Mouse (Mus musculus): ENCODE measurements around the gene Ubac2.

Ubac2 gene

DNA sequence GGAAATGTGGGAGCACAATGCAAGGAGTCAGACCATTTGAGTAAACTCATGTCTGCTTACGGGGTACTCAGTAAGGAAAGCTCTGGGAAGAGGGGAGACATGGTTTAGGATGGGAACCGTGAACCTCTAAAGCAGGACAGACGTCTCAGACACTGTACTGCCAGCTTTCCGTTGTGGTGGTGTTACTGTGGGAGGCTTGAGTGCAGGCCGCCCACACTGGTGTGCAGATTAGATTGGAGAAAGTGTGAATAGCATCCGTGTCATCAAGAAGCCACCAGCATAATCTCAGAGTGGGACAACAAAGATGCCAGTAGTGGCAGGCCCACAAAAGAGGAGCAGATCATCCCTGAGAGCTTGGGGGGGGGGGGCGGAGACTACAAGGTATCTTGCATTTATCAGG, 123.8 kb downstream of the Ubac2 start:
- DNase-seq (ENCODE audit: low spot score in 2 of 2): no peak

DNA sequence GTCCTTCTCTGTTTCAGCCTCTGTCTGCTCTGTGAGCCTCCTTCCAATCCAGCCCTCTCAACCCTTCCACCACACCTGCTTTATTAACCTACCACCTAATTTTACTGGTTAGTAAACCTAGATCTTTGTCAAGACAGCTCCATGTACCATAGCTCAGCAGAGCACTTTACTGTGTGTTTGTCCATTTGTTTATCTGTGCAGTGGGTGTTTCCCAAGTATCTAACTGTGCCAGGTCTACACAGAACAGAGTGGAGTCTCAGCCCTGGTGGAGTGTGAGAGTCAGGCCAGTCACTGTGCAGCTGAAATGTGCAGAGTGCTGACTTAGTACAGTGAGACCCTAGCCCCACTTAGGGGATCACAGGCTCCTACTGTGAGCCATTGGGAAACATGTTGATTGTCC, 125.4 kb downstream of the Ubac2 start:
- no peak for DNase-seq (ENCODE audit: low spot score in 2 of 2)

DNA sequence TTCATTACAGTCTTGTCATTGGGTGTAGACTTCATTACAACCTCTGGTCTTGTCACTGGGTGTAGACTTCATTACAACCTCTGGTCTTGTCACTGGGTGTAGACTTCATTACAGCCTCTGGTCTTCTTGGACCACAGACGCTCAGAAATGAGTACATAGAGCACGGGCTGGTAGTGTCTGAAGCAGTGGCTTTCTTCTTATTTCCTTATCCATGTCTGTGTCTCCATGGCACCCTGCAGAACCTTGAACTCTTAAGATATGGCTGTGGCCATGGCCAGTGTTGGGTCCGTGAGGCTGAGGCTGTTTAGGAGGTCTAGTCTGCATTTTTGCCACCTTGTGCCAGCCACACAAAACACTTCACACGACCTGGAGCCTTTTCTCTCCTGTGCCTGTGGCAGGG, 129.8 kb downstream of the Ubac2 start:
- no peak for DNase-seq (ENCODE audit: low spot score in 2 of 2)

DNA sequence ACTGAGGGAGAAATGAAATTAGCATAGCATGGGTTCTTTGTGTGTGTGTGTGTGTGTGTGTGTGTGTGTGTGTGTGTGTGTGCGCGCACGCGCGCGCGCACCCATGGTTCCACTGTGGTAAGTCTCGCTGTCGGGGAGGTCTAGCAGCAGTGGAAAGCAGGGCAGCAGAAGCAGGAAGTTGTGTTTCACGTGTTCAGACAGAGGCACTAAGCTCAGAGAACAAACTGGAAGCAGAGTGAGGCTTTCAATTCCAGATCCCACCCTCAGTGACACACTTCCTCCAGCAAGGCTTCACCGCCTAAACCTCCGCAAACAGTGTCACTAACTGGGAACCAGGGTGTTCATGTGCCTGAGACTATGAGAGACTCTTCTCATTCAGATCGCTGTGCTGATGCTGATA, 131.1 kb downstream of the Ubac2 start:
- DNase-seq (ENCODE audit: low spot score in 2 of 2): no peak

DNA sequence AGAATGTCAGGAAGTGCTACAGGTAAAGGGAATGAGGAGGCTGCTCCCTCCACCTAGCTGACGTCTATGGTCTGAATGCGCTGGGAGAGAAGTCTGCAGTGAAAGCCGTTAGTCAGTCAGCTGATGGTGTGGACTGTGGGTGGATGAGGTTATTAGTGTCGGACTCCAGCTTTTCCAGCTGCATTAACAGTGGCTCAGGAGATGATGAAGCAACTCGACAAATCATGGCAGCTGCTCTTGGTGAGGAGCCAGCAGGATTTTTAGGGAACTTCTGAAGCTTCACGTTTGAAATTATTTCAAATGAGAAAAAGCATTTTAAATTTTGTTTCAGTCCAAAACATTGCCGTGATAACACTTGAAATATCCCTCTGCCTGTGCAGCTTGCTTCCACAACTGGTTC, 131.9 kb downstream of the Ubac2 start:
- DNase-seq (ENCODE audit: low spot score in 2 of 2): no peak

DNA sequence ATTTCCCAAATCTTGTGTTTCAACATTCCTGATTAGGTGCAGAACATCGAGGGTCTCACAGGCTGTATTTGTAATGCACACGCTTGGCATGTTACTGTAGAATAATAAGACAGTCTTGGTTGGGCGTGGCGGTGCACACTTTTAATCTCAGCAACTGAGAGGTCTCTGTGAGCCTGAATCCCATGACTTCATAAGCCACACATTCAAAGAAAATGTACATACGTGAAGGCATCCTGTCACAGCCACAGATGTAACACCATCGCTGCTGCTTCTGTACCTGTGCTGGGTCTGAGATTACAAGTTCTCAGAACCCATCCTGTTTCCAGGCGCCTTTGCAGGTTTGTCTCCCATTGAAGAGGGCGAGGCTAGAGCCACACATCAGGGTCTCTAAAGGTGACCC, 133.3 kb downstream of the Ubac2 start:
- no peak for DNase-seq (ENCODE audit: low spot score in 2 of 2)

DNA sequence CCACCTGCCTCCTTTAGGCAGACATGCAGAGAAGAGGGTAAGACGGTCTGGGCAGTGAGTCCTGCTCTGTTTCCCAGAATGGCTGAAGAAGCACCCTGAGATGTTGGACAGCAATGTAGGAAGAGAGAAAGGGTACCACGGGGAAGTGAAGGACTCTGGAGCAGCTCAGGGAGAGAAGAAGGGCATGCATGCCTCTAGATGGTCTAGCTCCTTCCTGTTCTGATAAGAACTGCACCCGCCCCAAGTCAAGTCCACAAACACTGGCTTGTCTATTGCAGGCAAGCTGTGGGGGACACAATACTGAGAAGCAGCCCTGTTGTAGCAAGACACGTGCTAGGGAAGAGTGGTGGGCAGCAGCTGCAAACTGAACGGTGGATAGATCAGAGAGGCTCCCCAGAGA, 133.8 kb downstream of the Ubac2 start:
- no peak for DNase-seq (ENCODE audit: low spot score in 2 of 2)

DNA sequence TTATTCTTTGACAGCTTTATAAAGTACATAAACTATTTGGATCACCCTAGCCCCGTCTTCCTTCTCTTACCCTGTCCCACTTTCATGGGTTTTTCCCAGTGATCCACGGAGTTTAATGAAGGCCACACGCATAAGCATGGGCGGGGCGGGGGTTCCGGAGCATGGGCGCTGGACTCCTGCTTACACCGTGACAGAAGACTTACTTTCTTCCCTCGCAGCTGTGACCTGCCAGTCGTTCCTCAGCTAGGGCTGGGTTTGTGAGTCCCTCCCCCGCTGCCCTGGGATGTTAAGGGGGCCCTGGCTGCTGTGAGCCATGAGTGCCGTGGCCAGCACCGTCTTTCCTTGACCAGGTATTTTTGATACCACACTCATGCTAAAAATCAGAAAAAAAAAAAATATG, 134.4 kb downstream of the Ubac2 start:
- no peak for DNase-seq (ENCODE audit: low spot score in 2 of 2)

DNA sequence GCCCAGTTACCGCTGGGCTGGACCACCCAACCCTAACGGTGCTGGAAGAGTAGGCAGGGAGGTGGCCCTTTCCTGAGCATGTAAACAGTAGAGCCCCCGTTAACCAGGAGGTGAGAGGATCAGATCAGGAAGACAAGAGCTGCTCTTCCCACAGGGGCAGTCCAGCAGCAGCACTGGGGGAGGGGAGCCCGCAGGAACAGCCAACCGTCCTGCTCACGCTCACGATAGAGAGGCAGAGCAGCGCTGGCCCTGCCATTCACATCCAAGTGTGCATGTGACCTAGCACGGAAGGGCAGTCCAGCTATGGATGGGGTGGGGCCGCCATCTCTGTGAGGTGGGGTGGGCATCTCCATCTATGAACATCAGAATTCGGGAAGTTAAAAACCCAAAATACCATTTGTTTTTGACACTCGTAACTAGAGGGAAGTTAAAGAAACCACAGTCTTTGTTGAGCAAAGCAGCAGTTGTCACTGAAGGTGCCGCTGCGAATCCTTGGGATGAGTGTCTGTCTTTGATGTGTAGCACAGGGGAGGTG, 135.1 kb downstream of the Ubac2 start:
- no peak for DNase-seq (ENCODE audit: low spot score in 2 of 2)

DNA sequence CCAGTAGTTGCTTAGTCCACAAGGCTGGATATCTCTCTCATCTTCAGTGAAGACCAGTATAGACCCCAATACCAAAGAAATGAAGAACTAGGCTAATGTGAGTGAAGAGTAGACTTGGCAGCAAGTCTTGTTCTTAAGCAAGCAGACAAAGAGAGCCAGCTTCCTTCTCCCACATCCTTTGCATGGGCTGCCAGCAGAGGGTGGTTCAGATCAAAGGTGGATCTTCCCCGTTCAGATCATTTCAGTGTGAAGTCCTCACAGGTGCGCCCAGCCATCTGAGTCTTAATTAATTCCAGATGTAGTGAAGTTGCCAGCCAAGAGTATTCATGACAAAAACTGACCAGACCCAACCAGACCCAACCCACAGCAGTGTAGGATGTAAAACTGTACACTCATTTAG, 139.5 kb downstream of the Ubac2 start:
- no peak for DNase-seq (ENCODE audit: low spot score in 2 of 2)

DNA sequence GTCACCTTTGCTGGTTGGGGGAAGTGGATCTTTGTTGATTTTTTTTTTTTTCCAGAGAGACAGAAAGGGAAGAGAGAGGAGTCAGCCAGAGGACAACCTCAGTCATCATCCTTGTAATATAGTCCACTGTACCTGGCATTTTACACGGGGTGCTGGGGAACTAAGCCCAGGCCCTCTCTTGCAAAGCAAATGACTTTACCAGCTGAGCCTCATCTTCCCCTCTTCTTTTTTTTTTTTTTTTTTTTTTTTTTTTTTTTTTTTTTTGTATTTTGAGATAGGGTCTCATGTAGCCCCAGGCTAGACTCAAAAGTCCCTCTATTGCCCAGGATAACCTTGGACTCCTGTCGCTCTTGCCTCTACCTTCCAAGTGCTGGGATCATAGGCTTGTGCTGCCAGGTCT, 141.0 kb downstream of the Ubac2 start:
- DNase-seq (ENCODE audit: low spot score in 2 of 2): no peak

DNA sequence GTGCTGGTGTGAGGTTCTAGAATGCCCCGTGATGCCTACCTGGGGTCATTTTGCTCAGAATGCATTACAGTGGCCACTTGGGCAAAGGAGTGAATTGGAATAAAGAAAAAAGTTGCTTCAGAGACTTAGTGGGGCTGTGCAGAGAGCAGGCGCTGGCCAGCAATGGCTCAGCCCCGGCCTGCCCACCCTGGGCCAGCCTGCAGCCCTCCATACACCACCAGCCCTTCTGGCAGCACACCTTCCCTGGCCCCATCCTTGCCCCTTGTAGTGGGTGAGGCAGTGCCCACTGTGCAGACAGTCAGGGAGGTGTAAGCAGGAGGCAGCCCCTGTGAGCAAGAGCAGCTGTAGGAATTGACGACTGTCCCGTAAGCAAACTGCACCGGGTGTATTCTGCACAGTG, 142.1 kb downstream of the Ubac2 start:
- no peak for DNase-seq (ENCODE audit: low spot score in 2 of 2)

DNA sequence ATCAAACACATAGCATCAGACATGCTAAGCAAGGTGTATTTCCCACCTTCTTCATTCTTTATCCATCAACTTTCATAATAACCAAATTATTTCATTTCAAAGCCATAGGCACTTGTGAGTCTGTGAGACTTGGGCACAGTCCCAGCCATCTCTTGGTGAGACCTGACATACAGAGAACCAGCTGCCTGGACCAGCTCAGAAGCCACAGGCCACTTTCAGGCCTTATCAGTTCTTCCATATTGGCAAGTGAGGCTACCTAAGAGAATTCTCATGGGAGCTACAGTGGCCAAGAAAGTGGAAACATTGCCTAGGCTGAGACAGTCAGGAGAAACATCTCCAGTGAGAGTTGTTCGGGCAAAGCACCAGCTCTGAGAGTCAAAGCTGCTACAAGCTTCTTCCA, 144.6 kb downstream of the Ubac2 start:
- DNase-seq (ENCODE audit: low spot score in 2 of 2): no peak

DNA sequence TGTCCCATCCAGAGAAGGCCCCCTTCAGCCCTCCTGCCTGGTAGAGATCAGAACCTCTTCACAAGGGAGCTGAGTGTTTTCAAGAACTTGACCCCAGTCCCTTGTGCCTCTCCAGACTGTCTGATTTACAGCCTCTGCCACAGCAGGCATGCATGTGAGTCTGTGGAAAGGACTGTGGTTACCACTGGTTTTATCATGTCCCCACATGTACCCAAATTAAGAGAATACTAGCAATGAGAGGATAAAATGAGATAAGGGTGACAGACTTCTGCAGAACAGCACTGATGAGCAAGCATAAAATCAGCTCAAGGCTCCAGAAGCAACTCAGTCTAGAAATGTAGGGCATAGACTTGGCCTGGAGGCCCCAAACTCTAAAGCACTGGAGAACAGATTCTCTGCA, 145.5 kb downstream of the Ubac2 start:
- DNase-seq (ENCODE audit: low spot score in 2 of 2): no peak

DNA sequence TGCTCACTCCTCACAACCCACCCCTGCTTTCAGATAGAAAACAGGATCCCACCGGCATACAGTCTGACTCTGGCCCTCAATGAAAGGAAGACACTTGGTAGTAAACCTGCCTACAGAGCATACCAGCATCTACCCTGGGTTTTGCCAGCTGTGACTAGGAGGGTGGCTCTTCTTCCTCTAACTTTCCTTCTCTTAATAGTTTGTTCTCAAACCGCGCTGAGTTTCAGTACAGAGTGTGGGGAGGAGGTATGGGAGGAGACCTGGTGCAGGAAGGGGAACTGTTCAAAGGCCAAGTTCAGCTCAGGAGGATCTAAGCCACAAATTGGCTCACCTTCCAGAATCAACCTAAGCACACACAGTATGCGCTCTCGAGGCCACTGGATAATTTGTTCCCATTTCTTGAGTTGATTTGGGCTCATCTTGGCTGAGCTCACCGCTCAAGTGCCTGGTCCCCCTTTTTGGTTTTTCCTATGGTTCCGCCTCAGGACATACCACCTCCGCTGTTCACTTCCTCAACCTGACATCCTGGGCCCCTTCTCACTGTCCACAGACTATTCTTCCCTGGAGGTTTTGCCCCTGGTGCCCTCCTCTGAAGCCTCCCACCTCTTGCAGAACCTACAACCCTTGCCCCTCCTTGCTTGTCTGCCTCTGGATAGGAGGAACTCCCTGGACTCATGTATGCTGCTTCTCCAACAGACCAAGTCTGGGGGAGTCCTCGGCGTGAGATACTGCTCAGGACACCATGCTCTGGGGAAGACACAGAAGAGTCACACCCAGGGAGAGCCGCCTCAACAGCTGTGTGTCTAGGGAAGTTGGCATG, 150.7 kb downstream of the Ubac2 start:
- no peak for DNase-seq (ENCODE audit: low spot score in 2 of 2)

DNA sequence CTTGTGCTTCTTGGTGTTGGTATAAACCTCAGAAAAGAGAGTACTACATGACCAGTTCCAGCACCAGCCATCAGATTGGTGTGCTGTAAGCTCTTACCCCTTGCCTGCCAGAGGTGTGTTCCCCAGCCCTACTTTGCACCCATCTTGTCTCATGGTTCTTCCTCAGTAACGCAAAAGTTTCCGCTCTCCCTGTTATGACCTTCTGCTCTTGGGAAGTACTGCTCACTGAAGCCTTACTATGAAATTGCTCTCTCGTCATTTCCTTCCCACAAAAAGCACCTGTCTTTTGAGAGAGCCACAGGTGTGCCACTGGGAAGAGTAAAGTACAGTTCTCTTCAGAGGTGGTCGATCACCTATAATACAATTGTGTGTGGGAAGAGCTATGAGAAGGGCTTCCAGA, 151.4 kb downstream of the Ubac2 start:
- no peak for DNase-seq (ENCODE audit: low spot score in 2 of 2)

DNA sequence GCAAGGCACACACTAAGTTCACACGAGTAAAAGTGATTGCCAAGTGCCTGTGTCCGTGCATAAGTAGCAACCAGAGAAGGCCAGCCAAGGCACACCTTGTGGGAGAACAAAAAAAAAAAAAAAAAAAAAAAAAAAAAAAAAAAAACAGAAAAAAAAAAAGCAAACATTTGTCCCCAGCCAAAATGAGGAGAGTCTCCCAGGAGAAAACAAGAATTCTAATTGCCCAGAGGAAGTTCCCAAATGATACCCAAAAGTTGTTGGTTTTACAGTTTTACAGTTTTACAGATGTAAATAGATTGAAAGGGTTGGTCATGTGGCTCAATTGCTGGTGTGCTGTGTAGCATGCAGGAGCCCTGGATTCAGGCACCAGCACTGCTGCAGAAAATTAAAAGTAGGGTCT, 153.6 kb downstream of the Ubac2 start:
- DNase-seq (ENCODE audit: low spot score in 2 of 2): no peak

DNA sequence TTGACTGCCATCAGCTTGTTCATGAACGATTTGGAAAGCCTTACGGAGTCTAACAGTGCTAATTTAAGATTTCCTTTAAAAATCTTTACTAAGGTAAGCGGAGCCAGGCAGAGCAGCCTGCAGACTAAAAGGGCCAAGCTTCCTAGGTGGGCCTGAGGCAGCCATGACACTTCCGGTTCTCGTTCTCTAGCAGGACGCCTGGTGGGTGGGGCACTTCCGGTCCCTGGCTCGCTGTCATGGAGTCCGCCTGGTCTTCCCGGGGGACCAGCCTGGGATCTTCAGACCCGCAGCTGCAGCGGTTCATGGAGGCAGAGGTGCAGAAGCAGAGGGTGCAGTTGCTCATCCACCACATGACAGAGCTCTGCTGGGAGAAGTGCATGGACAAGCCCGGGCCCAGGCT, 156.0 kb downstream of the Ubac2 start, which contains the start of gene Timm8a2:
Gene Timm8a2, plus strand, starts transcription at position 224 of the 400 bp plus-strand sequence.
- no peak for DNase-seq (ENCODE audit: low spot score in 2 of 2)

DNA sequence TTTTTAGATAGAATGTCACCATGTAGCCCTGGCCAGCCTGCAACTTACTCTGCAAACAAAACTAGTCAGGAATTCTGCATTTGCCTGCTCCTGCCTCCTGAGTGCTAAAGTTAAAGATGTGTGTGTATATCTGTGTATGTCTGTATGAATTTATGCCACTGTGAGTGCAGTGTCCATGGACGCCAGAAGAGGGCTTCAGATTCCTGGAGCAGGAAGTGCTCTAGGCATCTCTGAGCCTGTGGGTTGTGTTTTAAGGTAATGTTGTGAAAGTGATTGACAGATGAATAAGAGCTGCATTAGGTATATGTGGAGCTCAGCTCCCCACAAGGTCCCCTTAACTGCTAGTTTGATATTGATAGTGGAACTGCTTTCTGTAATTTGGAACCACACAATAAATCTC, 156.8 kb downstream of the Ubac2 start:
- no peak for DNase-seq (ENCODE audit: low spot score in 2 of 2)

DNA sequence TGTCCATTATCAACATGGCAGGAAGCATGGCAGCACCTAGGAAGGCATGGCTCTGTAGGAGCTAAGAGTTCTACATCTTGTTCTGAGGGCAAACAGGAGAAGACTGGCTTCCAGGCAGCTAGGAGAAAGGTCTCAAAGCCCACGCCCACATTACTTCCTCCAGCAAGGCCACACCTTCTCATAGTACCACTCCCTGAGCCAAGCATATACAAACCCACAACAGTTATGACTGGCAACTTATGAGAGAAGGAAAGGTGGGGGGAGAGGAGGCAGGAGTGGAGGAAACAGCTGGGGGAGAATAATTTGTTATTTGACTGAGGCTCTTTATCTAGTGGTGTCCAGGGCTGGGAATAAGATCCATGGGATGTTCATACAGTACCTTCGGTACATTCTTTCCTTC, 157.4 kb downstream of the Ubac2 start:
- no peak for DNase-seq (ENCODE audit: low spot score in 2 of 2)

DNA sequence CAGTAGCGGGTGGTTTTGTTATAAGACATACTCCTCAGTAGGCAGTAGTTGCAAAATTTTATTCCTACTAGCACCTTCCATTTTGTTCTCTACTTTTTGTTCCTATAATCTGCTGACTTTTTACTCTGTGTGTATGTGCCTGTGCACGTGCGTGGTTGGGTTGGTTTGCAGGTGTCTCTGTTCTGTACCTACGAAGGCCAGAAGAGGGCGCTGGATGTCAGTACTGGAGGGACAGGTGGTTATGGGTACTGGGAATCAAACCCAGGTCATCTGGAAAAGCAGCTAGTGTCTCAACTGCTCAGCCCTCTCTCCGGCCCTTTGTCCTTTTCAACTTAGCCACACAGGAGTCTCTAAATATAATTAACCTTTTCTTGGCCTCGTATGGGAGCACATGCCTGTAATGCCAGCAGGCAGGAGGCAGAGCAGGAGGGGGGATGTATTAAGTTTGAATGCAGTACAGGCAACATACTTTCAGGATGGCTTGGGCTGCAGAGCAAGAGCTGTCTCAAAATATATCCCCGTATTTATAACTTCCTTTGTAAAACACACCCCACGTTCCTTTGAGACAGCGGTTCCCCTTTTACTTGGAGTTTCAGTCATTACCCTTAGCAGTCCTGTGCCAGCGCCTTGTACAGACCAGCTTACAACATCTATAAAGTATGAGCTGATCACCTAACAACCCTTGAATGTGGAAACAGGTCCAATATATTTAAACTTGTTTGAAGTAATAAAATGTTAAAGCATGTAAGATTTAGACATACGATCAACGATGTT, 160.6 kb downstream of the Ubac2 start:
- DNase-seq (ENCODE audit: low spot score in 2 of 2): no peak

DNA sequence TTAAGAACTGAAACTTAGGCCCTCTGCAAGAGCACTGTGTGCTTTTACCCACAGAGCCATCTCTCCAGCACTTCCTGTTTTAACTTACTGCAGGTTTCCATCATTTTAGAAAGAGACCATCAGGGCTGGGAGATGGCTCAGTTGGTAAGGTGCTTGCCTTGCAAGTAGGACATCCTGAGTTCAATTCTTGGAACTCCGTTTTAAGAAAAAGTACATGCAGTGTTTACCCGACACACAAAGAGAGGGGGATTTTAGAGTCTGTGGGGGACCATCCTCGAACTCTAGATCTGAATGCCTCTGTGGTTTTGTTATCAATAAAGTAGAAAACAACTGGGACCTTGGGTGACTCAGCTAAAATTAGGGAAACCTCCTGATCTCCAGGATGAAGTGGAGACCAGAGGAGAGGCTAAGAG, 163.0 kb downstream of the Ubac2 start:
- DNase-seq (ENCODE audit: low spot score in 2 of 2): no peak

DNA sequence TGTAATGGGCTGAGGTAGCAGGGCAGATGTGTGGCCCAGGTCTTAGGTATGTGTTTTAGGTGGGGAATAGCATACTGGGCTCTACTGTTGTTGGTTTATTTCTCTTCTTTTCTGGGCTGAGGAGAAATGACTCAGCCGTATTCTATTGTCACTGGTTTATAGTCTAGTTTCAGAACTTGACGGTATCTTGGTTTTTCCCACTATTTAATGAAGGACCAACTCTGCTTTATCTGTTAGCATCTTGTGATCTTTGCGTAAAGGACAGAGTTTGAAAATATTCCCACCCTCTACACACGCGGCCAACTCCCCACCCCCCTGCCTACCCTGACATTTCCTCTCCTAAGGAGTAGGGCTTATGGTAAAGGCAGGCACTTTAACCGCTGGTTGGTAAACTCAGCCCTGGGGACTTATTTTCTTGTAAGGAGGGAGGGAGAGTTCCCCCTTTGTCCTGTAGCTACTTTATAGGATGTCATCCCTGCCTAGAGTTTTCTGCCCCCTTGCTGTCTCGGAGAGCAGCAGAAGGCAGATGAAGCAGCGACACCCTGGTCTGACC, 163.8 kb downstream of the Ubac2 start:
- DNase-seq (ENCODE audit: low spot score in 2 of 2): no peak

Data from right cerebral cortex, postnatal 36 days (tissue).